Mouse (Mus musculus): Measurements from ENCODE around the gene Utp3. TPM values are rescaled to one million over a fixed set of nuclear protein-coding genes. Genes with fewer than 3 reads are reported as not detected.
A peak's percentile ranks its signal among the peaks of the same experiment; 100 is the strongest.
"Not testable (repeated sequence)": the region's sequence is repeated elsewhere in the genome, so short reads cannot be mapped to it uniquely, and the experiment has no call there.

Gene Utp3
- 10 to 100 TPM; 20.1 to 21.6 TPM for total RNA-seq (2021)
- long read RNA-seq, experiment 1, transcript Utp3-201 (1 exons, 1,629 nt): major isoform, 24 of 24 reads
- long read RNA-seq, experiment 1, partial matches to known transcripts: 0 of 24 reads
- long read RNA-seq, experiment 1, other reads (novel, unspliced or antisense): 0 of 24 reads
- long read RNA-seq, experiment 2, transcript Utp3-201 (1 exons, 1,629 nt): major isoform, 16 of 16 reads
- long read RNA-seq, experiment 2, partial matches to known transcripts: 0 of 16 reads
- long read RNA-seq, experiment 2, other reads (novel, unspliced or antisense): 0 of 16 reads

- peak; percentile 95 to 98 for DNase-seq
Observed at GRCm38 (mm10) chr5:88554086-88554886, at the start of gene Utp3. Gene Utp3, plus strand, starts transcription at chr5:88554462.

GRCm38 (mm10) chr5:88508555-88508954 is 45.7 kb upstream of the Utp3 start:
- DNase-seq: no peak

- peak in 1 of 2 experiments; percentile 7 for DNase-seq
Observed at GRCm38 (mm10) chr5:88508990-88509389, 45.3 kb upstream of the Utp3 start.

DNA sequence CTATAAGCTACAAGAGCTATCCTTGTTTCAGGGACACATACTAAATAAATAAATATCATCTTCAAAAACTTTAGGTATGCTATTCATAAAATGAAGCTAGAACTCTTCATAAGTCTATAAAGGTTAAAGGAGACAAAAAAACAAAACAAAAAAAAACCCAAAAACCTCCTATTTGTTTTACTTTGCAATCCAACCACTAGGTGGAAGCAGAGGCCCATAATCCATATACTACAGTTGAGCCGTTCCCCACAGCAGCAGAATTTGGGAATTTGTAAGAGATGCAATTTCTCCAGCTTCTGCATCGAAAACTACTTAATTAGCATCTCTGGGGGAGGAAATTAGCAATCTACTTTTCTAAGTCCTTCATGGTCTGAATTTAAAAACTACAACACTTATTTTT is 35.0 kb upstream of the Utp3 start:
- peak; percentile 17 to 55 for DNase-seq

DNA sequence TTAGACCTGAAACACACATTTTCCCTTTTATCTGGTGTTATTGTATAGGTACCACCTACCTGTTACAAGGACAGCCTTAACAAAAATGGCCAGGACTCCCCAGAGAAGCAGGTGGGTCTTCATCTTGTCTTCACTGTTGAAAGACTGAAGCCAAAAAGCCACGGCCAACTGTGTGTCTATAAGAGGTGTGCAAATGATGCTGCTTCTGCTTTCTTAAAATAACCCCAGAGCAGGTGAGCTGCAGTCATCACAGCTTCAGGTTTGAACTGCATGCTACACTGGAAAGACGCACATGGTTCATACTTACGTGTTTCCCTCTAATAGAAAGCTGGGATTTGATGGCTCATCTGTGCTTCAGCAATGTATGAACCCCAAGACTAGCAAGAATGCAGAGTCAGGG is 26.6 kb upstream of the Utp3 start, which contains the start of gene Jchain:
TSS of gene Jchain (minus strand) at position 235 of the 400 bp plus-strand sequence.
- DNase-seq: no peak

GRCm38 (mm10) chr5:88530908-88531307 is 23.4 kb upstream of the Utp3 start:
- no peak for DNase-seq

DNA sequence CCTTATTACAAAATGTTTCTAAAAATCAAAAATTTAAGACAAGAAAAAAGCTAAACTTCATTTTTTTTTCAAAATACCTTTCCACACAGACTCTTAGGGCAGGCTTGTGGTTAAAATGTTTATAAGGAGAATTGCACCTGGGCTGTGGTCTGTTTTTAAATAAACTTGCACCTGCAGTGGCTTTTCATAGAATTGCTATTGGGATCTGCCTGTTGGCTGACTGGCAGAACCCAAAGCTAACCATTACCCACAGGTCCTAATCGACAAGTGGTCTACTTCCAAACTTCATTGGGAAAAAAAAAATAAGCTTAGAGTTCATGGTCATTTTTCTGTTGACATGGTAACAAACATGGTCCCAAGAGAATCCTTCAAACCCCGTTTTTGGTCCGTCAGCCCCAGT is 19.6 kb upstream of the Utp3 start:
- DNase-seq: no peak

- DNase-seq: no peak
Observed at GRCm38 (mm10) chr5:88540845-88541244, 13.4 kb upstream of the Utp3 start.

GRCm38 (mm10) chr5:88542651-88543282 is 11.5 kb upstream of the Utp3 start:
- DNase-seq: peak; percentile 56 to 58

DNA sequence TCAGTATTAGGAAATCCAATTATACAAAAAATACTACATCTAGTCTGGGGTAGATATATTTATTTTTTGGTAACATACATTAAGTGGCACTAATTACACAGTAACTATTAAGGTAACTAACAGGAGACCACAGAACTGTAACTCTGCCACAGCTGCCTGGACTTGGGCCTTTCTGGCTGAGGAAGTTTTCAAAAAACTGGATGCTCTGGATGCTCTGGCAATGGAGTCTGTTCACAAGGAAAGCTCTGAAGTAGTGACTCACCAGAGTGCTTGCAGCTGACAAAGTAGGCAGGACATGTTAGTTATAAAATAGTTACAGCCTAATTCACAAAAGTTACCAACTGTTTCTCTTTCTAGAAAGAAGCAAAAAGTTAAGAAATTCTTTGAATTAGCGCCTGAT is 9.9 kb upstream of the Utp3 start:
- DNase-seq: not testable (repeated sequence)

- DNase-seq: no peak
Observed at GRCm38 (mm10) chr5:88545536-88545935, 8.7 kb upstream of the Utp3 start.

GRCm38 (mm10) chr5:88553271-88554085 is 784 bp upstream of the Utp3 start:
- no peak for DNase-seq

- DNase-seq: no peak
Observed at GRCm38 (mm10) chr5:88558991-88559390, 4.7 kb downstream of the Utp3 start.

DNA sequence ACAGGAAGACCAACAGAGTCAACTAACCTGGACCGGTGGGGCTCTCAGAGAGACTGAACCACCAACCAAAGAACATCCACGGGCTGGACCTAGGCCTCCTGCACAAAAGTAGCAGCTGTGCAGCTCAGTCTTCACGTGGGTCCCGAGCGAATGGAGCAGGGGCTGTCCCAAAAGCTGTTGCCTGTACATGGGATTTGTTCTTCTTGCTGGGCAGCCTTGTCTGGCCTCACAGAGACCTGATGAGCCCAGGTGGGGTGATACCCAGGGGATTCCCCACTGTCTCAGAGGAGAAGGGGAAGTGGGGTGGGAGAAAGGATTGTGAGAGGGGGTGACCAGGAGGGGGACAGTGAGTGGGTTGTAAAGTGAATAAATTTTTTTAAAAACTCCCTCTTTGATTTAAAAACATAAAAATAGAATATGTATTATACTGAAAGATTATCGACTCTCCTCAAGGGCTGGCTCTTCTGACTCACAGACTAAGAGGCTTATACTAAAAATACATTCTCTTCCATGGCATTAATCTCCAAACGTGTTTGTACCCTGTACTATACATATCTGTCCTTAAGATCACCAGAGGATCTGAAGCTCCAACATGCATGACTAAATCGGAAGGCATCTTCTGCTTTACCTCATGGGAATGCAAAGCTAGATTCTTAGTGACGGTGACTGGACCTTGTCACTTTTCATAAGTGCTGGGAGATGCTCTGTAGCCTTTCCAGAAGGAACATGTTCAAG is 7.0 kb downstream of the Utp3 start:
- DNase-seq: no peak

GRCm38 (mm10) chr5:88562863-88563780 is 8.9 kb downstream of the Utp3 start:
- DNase-seq: no peak

GRCm38 (mm10) chr5:88564501-88565147 is 10.4 kb downstream of the Utp3 start, which contains the start of gene Rufy3:
Gene Rufy3, plus strand, starts transcription at chr5:88565040.
- peak; percentile 87 to 93 for DNase-seq

GRCm38 (mm10) chr5:88565148-88566033 is 11.1 kb downstream of the Utp3 start:
- DNase-seq: peak; percentile 81 to 87

Measured in heart, adult 18-20 months (tissue).